Mouse (Mus musculus) heart, adult 8-10 months (tissue): Measurements from ENCODE around the gene Jtb. TPM values are rescaled to one million over a fixed set of nuclear protein-coding genes. Genes with fewer than 3 reads are reported as not detected.

Experiments
- DNase-seq: peaks from one replicate; pipeline ENCODE4 v3.0.0; 2022; ENCODE audit warnings: low spot score
- total RNA-seq, 4 experiments: library from RNA; stranded (reverse); gene quantifications; 2 replicates each; pipeline ENCODE4 v1.2.4; 2022

Jtb gene
- total RNA-seq: 10 to 100 TPM; 40.2 to 51.1 (median 42.2) TPM

DNA sequence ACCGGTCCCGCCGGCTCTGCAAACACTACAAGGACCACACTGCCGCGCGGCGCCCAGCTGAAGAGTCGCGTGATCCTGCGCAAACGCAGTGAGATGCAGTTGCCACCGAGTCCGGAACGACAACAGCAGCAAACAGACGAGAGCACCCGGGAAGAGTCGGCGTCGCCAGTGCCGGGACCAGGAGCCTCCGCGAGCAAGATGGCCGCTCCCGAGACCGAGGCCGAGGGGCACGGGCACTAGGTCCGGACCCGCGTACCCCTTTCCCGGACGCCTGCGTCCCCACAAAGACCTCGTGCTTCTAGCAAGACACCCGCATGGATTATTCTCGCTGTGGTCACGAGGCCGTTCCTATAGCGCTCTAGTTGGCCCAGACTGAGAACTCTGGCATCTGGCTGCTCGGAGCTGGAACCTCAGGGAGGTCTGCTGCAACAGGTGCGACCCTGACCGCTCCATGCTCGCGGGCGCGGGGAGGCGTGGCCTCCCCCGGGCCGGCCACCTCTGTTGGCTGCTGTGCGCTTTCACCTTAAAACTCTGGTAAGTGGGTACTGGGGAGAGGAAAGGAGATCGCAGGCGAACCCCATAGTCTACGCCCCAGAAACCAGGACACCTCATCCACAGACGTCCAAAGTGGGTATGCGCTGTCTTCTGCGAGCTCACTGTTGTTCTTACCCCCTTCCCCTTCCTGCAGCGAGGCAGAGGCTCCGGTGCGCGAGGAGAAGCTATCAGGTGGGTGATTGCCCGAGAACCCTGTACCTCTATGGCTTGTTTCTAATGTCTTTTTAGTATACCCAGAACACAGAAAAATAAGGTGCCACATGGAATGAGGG lies at the start of gene Jtb:
Gene Jtb, plus strand, starts transcription at position 91 of the 827 bp plus-strand sequence.
- peak; percentile 95 for DNase-seq

DNA sequence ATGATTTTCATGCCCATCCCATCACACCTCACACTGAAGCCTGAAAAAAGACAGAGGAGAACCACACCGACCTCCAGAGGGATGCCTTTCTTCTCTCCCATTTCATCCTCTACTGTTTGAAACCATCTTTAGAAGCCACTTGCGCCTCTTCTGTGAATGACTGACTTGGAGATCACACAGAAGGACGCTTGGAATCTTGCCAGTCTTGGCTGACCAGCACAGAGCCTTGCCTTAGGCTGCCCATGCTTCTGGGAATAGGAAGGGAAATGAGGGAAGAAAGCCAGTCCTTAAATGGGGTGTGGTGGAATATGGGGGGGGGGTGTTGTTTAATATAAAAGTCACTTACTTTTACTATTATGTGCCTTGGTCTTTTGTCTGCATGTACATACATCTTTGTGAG lies 47.8 kb upstream of the Jtb start:
- no peak for DNase-seq

DNA sequence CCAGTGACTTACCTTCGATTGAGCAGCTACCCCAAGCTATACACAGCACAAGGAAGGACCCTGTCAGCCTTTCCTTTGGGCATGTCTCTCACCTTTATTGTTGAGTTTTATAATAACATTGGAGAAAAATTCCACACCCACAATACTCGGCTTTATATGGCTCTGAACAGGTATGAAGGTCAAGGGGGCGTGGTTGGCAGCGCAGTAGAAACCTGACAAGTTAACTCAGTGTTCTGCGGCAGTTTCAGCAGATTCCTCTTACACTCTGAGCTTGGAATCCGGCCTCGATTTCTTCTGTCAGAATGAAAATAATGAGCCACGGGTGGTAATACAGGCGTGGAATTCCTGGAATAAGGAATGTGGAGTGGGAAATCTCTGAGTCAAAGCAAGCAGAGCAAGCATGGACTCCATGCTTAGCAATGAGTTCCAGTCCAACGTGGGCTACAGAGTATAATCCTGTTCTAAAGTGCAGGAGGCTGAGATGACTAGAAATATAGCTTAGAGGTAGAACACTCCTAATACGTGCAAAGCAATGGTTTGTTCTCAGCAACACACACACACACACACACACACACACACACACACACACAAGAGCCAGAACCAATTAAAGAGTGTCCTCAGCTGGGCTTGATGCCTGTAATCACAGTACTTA lies 40.4 kb upstream of the Jtb start:
- DNase-seq: no peak

DNA sequence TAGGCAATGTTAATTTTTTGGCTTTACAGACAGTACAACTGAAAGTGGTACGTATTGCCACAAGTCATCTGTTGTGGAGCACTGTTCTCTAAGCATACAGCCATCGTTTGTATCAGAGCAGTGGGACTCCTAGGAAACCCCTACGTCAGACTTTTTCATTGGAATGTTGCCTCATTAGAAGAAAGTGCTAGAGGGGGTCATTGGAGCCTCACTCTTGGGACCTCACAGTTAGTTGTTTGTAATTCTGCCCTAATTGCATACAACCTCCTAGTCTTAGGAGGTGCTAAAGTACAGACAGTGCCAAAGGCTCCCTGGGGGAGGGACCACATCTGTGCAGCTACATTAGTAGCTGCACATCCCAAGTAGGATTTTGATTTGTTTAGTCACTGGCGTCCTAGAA lies 36.6 kb upstream of the Jtb start:
- no peak for DNase-seq

DNA sequence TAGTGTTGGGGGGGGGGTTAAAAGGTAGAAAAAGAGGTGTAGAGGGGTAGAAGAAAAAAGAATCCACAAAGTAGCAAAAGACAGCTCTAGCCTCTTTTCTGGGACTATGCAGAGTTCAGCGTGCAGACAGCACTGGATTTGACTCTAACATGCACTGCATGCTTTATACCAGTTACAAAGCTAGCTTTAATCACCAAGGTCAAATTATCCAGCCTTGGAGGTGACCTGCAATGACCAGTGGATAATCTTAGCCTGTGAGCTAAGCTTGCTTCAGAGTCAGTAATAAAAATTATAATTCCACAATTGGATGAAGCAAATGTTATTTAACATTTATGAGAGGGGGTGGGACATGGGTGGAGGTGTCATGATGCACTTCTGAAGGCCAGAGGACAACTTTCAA lies 35.8 kb upstream of the Jtb start:
- DNase-seq: no peak

DNA sequence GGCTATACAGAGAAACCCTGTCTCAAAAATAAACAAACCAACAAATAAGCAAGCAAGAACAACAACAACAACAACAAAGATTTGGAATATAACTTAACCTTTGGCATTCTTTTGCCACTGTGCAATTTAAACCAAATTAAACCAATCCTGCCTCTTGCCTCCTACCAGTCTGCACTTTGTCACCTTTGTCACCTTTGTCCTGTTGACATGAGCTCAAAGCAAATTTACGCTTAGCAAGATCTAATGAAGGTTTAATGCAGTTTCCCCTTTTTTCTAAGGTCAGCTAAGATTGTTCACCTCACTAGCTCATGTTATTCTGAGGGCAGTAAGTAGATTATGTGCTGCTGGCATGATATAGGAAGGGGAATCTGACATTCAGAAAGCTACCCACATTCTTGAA lies 33.8 kb upstream of the Jtb start:
- DNase-seq: no peak

DNA sequence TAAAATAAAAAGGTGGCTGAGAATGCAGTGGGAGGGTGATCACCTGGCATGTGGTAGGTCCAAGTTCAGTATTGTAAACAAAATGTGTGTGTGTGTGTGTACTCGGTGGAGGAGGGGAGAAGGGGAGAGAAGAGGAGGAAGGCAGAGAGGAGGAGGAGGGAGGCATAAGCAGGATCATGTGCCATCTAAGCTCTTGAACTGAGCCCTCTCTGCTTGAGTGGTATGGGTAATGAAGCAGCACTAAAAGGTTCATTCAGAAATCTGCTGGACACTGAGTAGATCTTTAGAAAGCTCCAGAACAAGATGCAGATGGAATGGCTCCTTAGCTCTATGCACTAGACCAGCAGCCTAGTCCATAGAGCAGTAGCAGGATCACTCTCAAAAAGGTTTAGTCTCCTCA lies 28.5 kb upstream of the Jtb start:
- no peak for DNase-seq

DNA sequence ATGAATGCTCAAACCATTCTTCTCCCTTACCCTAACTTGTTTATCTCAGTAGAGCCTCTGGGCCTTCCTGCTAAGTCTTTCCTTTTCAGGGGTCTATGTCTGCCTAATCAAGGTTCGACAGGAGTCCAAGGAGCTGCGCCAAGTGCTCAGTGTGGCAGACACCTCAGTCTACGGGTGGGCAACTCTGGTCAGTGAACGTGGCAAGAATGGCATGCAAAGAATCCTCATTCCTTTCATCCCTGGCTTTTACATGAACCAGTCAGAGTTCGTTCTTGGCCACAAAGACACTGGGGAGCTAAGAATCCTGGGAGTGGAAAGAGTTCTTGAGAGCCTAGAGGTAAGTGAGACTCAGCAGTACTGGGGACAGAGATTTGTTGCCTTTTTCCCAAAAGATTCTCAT lies 27.8 kb upstream of the Jtb start:
- DNase-seq: no peak

DNA sequence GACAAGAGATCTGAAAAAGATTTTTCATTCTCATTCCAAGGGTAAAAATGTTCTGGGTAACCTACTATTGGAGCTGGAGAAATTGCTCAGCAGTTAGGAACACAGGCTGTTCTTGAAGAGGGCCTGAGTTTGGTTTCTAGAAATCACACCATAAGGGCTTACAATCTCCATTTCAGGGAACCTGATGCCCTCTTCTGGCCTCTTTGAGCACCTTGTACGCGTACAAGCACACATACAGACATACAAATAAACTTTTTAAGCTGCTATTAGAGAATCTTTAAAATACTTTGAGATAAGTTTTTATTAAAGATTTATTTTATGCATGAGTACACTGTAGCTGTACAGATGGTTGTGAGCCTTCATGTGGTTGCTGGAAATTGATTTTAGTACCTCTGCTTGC lies 26.8 kb upstream of the Jtb start:
- no peak for DNase-seq

DNA sequence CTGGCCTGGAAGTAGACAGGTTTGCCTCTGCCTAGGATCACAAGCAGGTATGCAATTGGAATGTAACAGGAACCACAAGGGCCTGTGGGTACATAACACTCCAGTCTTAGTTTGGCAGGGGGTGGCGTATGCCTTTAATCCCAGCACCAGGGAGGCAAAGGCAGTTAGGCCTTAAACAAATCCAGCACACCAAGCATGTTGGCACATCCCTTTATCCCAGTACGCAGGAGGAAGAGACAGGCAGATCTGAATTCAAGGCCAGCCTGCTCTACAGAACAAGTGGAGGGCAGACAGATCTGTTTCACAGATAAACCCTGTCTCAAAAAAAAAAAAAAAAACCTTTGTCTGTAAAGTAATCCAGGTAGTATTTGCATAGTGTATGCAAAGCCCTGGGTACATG lies 22.7 kb upstream of the Jtb start:
- DNase-seq: no peak

DNA sequence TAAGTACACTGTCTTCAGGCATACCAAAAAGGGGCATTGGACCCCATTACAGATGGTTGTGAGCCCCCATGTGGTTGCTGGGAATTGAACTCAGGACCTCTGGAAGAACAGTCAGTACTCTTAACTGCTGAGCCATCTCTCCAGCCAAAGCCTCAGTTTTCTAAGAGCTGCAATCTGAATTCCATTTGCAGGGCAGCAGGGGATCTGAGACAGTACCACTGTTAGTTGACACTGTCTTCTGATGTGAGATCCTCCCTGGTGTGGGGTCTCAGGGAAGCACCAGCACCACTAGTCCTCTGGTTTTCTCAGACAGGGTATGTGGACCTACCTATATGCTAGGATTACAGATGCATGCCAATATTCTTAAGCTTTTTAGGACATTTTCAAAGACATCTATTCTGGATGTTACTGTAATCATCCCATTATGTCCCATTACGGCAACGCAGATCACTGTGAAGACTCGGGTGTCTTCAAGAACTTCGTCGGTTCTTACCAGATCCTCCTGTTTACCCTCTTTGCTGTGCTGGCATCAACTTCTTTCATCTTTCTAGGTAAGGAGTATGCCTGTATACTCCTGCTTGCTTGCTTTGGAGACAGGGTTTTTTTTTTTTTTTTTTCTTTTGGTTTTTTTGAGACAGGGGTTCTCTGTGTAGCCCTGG lies 21.4 kb upstream of the Jtb start:
- no peak for DNase-seq

DNA sequence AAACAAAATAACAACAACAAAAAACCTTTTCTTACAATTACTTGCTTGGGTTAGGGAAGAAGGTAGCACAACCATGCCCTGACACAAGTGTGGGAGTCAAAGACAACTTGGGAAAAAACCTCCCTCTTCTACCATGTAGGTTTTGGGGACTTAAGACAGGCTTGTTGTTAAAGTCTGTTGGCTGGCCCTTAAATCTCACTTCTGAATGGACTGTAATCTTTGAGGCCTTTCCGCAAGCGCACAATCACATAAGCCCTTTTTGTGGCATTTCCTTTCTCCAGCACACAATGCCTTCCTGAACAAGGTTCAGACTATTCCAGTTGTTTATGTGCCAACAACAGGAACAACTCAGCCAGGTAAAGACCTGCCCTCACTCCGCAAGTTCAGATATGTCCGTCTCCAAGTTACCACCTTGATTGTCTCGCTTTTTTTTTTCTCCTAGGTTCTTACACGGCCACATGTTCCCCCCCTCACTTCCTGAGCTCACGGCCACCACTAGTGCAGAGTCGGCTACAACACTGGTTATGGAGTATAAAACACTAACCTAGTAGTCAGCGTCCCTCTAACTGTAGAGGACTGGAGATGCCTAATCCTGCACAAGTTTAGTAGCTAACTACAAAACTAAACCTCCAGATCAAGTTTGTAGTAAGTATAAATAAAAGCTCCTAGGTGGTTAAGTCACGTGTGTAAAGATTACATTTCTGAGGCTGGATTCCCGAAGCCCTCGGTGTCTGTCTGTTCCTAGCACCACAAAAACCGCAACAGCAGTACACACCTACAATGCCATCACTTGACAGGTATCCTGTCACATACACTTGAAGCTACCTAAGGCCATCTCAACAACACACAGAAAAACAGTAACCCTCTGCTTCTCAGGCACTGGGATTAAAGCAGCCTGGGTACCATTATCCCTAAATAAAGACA lies 19.7 kb upstream of the Jtb start:
- DNase-seq: no peak

DNA sequence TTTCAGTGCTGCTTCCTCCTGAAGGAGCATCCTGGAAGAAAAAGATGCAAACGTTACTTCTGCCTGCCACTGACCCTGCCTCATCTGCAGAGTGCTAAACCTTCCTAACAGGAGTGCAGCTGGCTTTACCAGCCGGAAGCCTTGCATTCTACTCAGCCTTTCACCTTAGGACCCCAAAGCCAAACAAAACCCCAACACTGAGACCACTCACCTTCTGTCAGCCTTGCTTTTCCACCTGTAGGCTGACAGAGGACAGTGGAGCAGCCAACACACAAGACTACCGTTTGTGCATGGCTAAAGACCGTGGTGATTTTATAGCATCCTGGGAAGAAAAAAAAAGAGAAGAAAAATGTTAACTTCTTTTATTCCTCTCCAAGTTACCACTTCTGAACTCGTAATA lies 18.7 kb upstream of the Jtb start:
- no peak for DNase-seq

DNA sequence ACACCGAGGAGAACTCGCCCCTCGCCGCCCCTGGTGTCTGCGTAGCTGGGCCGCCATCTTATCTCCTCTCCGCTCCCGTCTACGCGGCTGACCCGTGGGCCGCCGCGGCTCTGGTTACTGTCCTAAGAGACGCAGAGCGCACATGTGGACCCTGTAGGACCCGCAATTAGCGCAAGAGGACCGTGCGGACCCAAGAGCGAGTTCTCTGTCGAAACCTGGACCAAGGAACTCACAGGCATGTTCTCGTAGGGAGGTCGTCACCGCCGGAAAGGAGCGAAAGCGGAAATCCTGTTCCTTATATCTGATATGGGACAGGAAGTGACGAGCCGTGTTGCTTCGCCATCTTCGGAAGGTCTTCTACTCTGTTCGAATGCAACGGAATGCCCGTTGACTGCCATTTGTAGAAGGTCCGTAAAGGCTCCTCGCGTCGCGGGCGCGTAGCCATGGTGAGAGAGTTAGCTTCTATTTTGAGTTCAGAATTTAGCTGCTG lies 18.0 kb upstream of the Jtb start, which contains the start of the genes Rps27 and Rab13:
Gene Rps27, minus strand, starts transcription at position 275 of the 490 bp plus-strand sequence.
Gene Rab13, plus strand, starts transcription at position 319 of the 490 bp plus-strand sequence.
- DNase-seq: peak; percentile 97

DNA sequence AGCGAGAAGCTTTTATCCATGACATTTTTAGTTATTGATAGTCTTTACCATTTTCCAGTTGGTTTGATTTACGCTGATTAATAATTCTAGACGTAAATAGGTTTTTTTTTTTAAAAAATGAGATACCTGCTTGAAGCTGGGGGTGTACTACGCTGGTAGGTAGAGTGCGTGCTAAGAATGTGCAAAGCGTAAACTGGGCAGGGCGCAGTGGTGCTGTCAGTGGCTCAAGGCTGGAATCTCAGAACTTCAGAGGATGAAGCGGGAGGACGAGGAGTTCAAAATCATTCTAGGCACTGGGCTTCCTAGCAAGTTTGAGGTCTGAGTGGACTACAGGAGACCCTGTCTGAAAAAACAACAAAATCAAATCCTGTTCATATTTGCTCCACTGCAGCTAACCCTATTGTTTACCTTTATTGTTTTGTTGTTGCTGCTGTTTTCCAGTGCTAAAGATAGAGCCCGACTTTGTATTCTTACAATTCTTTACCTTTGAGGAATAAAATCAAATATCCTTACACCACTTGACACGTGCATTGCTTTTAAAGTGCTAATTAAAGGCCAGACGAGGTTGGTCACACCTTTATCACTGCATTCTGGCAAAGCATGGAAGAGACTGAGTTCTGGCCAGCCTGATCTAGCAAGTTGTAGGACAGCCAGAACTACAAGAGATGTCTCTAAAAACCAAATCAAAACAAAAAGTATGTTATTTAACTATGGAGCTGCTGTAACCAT lies 17.3 kb upstream of the Jtb start:
- no peak for DNase-seq

DNA sequence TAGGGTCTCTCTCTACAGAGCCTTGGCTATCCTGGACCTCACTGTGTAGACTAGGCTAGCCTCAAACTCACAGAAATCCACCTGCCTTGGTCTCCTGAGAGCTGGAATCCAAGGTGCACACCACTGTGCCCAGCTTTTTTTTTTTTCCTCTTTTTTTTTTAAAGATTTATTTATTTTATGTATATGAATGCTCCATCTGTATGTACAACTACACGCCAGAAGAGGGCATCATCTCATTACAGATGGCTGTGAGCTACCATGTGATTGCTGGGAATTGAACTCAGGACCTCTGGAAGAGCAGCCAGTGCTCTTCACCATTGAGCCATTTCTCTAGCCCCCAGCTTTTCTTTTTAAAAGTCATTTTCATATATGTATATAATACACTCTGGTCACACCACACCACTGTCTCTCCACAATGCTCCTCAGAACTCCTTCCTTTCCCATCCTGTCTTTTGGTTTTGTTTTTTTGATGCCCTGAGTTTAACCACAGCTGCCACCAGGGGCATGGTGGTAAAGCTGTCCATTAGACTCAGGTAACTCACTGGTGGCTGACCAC lies 15.5 kb upstream of the Jtb start:
- DNase-seq: no peak

DNA sequence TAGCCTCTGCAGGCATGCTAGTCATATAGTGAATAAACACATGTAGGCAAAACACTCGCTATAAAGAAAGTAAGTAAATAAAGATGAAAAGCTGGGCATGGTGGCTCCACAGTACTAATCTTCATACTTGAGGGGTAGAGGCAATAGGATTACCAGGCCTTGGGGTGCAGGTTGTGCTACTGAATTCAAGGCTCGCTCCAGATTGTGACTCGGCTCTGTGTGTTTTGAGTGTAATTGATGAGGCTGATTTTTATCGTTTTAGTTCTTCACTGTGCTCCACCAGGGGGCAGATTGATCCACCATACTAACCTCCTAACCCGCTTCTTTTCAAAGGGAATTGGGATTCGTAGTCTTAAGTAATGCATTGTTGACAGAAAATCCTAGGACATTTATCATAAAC lies 11.3 kb upstream of the Jtb start:
- peak; percentile 55 for DNase-seq

DNA sequence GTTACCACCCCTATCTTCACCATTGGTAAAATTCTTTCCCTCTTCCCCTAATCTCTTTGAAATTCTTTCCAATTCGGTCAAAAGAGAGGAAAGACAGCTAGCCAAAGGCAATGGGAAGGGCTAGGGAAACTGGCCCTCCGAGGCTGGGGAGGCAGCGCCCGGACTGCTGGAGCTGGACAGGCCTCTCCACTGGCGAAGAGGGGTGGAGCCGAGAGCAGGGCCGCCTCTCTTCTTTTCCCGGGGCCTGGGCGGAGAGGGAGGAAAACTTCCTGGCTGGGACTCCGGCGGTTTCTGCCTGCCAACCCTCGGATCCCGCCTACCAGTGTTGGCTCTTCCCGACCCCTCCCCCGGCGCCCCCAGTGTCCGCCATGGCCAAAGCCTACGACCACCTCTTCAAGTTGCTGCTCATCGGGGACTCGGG lies 10.9 kb upstream of the Jtb start:
- peak; percentile 88 for DNase-seq

DNA sequence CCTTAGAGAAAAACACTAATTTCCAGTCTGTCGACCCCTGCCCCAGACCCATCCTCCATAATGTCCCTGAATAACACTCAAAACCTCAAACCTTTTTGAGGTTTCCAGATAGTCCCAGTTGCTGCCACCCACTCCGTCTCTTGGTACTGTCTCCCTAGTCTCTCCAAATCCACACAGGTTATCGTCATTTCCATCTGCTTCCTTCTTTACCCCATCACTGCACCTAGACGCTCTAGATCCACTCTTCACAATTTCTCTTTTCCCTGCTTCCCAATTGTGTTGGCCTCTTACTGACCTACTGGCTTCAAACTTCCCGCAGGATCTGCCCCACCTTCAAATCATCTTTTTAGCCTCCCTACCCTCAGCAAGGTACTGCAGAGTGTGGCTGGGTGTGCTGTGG lies 10.3 kb upstream of the Jtb start:
- no peak for DNase-seq

DNA sequence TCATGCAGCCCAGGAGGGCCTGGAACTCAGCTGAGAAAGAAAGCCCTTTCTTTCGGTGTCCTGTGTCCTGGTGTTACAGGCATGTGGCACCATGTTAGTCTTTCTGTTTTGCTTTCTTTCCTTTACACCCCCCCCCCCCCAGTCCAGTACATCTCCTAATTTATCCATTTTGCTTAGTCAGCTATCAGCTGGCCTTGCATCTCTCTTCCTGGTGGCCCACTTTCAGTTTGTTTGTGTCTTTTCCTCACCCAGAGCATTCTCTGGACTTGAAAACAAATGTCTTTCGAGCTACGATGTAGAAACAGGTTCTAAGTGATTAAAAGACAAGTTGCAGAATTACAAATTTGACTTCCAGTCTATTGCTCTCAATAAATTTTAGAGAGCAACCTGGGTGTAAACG lies 8.9 kb upstream of the Jtb start:
- DNase-seq: no peak
